Mouse (Mus musculus) CH12.LX (cell line): ENCODE results near the gene Myo3b. TPM values are rescaled to one million over a fixed set of nuclear protein-coding genes. Genes with fewer than 3 reads are reported as not detected.

Source experiments
- DNase-seq: peaks from one replicate; pipeline ENCODE4 v3.0.0-alpha.2; 2013; ENCODE audit errors: extremely low read depth
- H3K27ac ChIP-seq: 2 replicates; pipeline ENCODE4 v1.5.1; 2012; ENCODE audit warnings: low read depth, mild to moderate bottlenecking, control low read depth, moderate library complexity; ENCODE audit not compliant: insufficient read depth
- H3K27me3 ChIP-seq: replicated peaks from 2 replicates; pipeline ENCODE3; 2012; ENCODE audit warnings: inconsistent platforms
- H3K36me3 ChIP-seq, 2 experiments: replicated peaks in 1 of 2; 2 replicates each; pipeline versions ENCODE3 to v1.6.1; 2012; ENCODE audit warnings: inconsistent platforms in 1 of 2, low read length in 1 of 2, mild to moderate bottlenecking in 1 of 2, mixed read lengths in 1 of 2, moderate library complexity in 1 of 2; ENCODE audit not compliant: control insufficient read depth in 1 of 2, insufficient read depth in 1 of 2
- H3K4me1 ChIP-seq, 2 experiments: 2 replicates each; pipeline ENCODE4 v1.6.1; 2012; ENCODE audit warnings: inconsistent platforms in 1 of 2, moderate library complexity in 1 of 2; ENCODE audit not compliant: insufficient read depth in 2 of 2, control insufficient read depth in 1 of 2
- H3K4me2 ChIP-seq: 2 replicates; pipeline ENCODE4 v1.6.1; 2012; ENCODE audit warnings: low read depth, mild to moderate bottlenecking, control low read depth; ENCODE audit not compliant: poor library complexity, insufficient read depth, severe bottlenecking
- H3K4me3 ChIP-seq, 3 experiments: fragments of 150-350 bp in 1 of 3; sonication (generic) in 1 of 3; replicated peaks in 1 of 3; 2 replicates each; pipeline versions ENCODE3 to v1.5.1; 2011 to 2012; ENCODE audit warnings: low read depth in 2 of 3, low read length in 2 of 3, mild to moderate bottlenecking in 2 of 3, moderate library complexity in 2 of 3, control low read depth in 1 of 3, improper control_type of control experiment in 1 of 3, inconsistent platforms in 1 of 3, mixed read lengths in 1 of 3; ENCODE audit not compliant: poor library complexity in 1 of 3
- H3K79me2 ChIP-seq: replicated peaks from 2 replicates; pipeline ENCODE4 v1.6.1; 2012; ENCODE audit warnings: mild to moderate bottlenecking, moderate library complexity; ENCODE audit not compliant: control insufficient read depth, poor library complexity, insufficient read depth, severe bottlenecking; ENCODE audit errors: extremely low read depth
- H3K9ac ChIP-seq: 2 replicates; pipeline ENCODE4 v1.6.1; 2012; ENCODE audit warnings: low read depth, mild to moderate bottlenecking, control low read depth, moderate library complexity; ENCODE audit not compliant: insufficient read depth
- H3K9me3 ChIP-seq: replicated peaks from 2 replicates; pipeline ENCODE3; 2012; ENCODE audit warnings: low read length, inconsistent platforms, mixed read lengths
- BHLHE40 ChIP-seq: IDR thresholded peaks from 2 replicates; pipeline ENCODE4 v1.6.1; 2011; ENCODE audit warnings: mild to moderate bottlenecking, low read depth, low read length, improper control_type of control experiment
- CTCF ChIP-seq, 2 experiments: IDR thresholded peaks in 1 of 2; conservative IDR thresholded peaks in 1 of 2; 2 replicates each; pipeline ENCODE4 v1.5.1; 2011 to 2012; ENCODE audit warnings: low read depth in 2 of 2, low read length in 2 of 2, improper control_type of control experiment in 1 of 2, inconsistent platforms in 1 of 2, mild to moderate bottlenecking in 1 of 2, moderate library complexity in 1 of 2
- KAT2A ChIP-seq: IDR thresholded peaks from 2 replicates; pipeline ENCODE4 v1.6.1; 2012; ENCODE audit warnings: low read length, improper control_type of control experiment, inconsistent platforms; ENCODE audit not compliant: insufficient replicate concordance
- MAZ ChIP-seq: IDR thresholded peaks from 2 replicates; pipeline ENCODE4 v1.6.1; 2012; ENCODE audit warnings: low read depth, mild to moderate bottlenecking, inconsistent platforms, low read length, improper control_type of control experiment, moderate library complexity
- SMC3 ChIP-seq: IDR thresholded peaks from 2 replicates; pipeline ENCODE4 v1.6.1; 2011; ENCODE audit warnings: low read depth, low read length, improper control_type of control experiment
- TBP ChIP-seq: conservative IDR thresholded peaks from 2 replicates; pipeline ENCODE4 v1.6.1; 2011; ENCODE audit warnings: low read depth, low read length, improper control_type of control experiment
- ZC3H11A ChIP-seq: IDR thresholded peaks from 2 replicates; pipeline ENCODE4 v1.6.1; 2012; ENCODE audit warnings: low read depth, mild to moderate bottlenecking, inconsistent platforms, low read length, improper control_type of control experiment
- ZNF384 ChIP-seq: IDR thresholded peaks from 2 replicates; pipeline ENCODE4 v1.6.1; 2012; ENCODE audit warnings: low read depth, low read length, improper control_type of control experiment, inconsistent platforms
- dilution Hi-C: fragments of 300-500 bp; cut with MboI; formaldehyde crosslinking; loops from 2 replicates; pipeline ENCODE4 v1.14.3; 2020; ENCODE audit warnings: low sequenced_read_pairs; ENCODE audit not compliant: extremely low pct_unique_long_range_greater_than_20kb, extremely low pct_ligation_motif_present
- in situ Hi-C: fragments of 300-500 bp; cut with MboI; formaldehyde crosslinking; loops from 3 replicates; pipeline ENCODE4 v1.14.3; 2019; ENCODE audit warnings: low sequenced_read_pairs, low pct_ligation_motif_present, low pct_unique_long_range_greater_than_20kb, mixed read lengths
- polyA plus RNA-seq: library from polyadenylated mRNA; unstranded; fragments of >175 nt; gene quantifications from 2 replicates; pipeline ENCODE4 v1.2.1, GENCODE M21; 2012; ENCODE audit warnings: low read depth; ENCODE audit not compliant: insufficient read length
- total RNA-seq, 2 experiments: library from RNA; depleted of rRNA; stranded (reverse); fragments of 300-350 nt in 1 of 2; fragments of >200 nt in 1 of 2; gene quantifications; 2 replicates each; pipeline ENCODE4 v1.2.3; 2012 to 2014

The Myo3b gene
- total and polyA plus RNA-seq, 3 experiments = 0.63 to 0.76 (median 0.64) TPM

GRCm38 (mm10) chr2:70443035-70443434 is 404.1 kb downstream of the Myo3b start:
- H3K27me3 ChIP-seq = no peaks in the 10 kb centered on the region
- no peak overlapping the region for H3K4me3 ChIP-seq
- in situ Hi-C loops (no loop called here), dilution Hi-C loops (no loop called here)
- H3K36me3 ChIP-seq = no peaks in the 10 kb centered on the region
- H3K9me3 ChIP-seq = peaks cover under 1% of the 10 kb centered on the region
- no peak overlapping the region for H3K9ac ChIP-seq
- peaks cover 0 to 14% of the 10 kb centered on the region in 2 experiments; a peak in 1 of 4 replicates for H3K4me1 ChIP-seq
- DNase-seq = peak; percentile 14
- H3K4me2 ChIP-seq = no peak overlapping the region
- no peaks in the 10 kb centered on the region for H3K79me2 ChIP-seq
- TF ChIP-seq BHLHE40 (no peak), ZNF384 (peak; percentile 66)
- H3K27ac ChIP-seq = no peak overlapping the region

- no peaks in the 10 kb centered on the region for H3K27me3 ChIP-seq
- H3K27ac ChIP-seq = no peak overlapping the region
- TF ChIP-seq SMC3 = no peak
- TF ChIP-seq MAZ = no peak
- no peak for TF ChIP-seq TBP
- TF ChIP-seq, all 38 proteins: peak for 0
- dilution Hi-C loops (no loop called here), in situ Hi-C loops (no loop called here)
- no peak overlapping the region for H3K9ac ChIP-seq
- H3K79me2 ChIP-seq = no peaks in the 10 kb centered on the region
- no peaks in the 10 kb centered on the region for H3K36me3 ChIP-seq
- H3K4me3 ChIP-seq = no peak overlapping the region
- DNase-seq = no peak
- H3K4me1 ChIP-seq = peaks cover 0 to 14% of the 10 kb centered on the region in 2 experiments; a peak in 1 of 4 replicates
- no peak overlapping the region for H3K4me2 ChIP-seq
- H3K9me3 ChIP-seq = no peaks in the 10 kb centered on the region
Measured at GRCm38 (mm10) chr2:70444141-70444540, 405.2 kb downstream of the Myo3b start.

- TF ChIP-seq KAT2A (no peak), ZC3H11A (no peak), CTCF (conservative IDR thresholded peaks at IDR 0.05 in 1 of 2, IDR thresholded peaks at IDR 0.05 in 1 of 2; ENCODE audit: low read depth in 2 of 2, low read length in 2 of 2) (no peak)
- TF ChIP-seq, all 38 proteins: peak for 0
- Histone ChIP-seq H3K27me3 (no peaks in the 10 kb centered on the region), H3K4me2 (no peak overlapping the region), H3K9me3 (no peaks in the 10 kb centered on the region), H3K36me3 (no peaks in the 10 kb centered on the region), H3K79me2 (no peaks in the 10 kb centered on the region), H3K4me1 (peaks cover 3 to 16% of the 10 kb centered on the region in 2 experiments; a peak in 3 of 4 replicates), H3K4me3 (no peak overlapping the region), H3K27ac (no peak overlapping the region), H3K9ac (no peak overlapping the region)
- no peak for DNase-seq
- dilution Hi-C loops (no loop called here), in situ Hi-C loops (no loop called here)
Measured at GRCm38 (mm10) chr2:70456205-70456604, 417.3 kb downstream of the Myo3b start.
